Mouse (Mus musculus) c-Kit-positive CD71-positive TER-119-negative erythroid progenitor cells, embryonic 14.5 days (primary cell): ENCODE measurements around the gene Rnf212.
A peak's percentile ranks its signal among the peaks of the same experiment; 100 is the strongest.
"Not testable (repeated sequence)": the region's sequence is repeated elsewhere in the genome, so short reads cannot be mapped to it uniquely, and the experiment has no call there.

Experiments
- DNase-seq: peaks from one replicate; pipeline ENCODE4 v3.0.0-alpha.2; 2013; ENCODE audit warnings: low read depth

Gene Rnf212

GRCm38 (mm10) chr5:108774630-108775306 lies at the start of gene Rnf212:
TSS of gene Rnf212 (minus strand) at chr5:108774982.
- DNase-seq, result no peak

GRCm38 (mm10) chr5:108823276-108823675 lies 48.5 kb upstream of the Rnf212 start:
- DNase-seq, result no peak

GRCm38 (mm10) chr5:108808750-108809149 lies 34.0 kb upstream of the Rnf212 start, which contains the start of gene Vmn2r8:
TSS of gene Vmn2r8 (minus strand) at chr5:108808850.
- not testable (repeated sequence) for DNase-seq

GRCm38 (mm10) chr5:108803646-108804045 lies 28.9 kb upstream of the Rnf212 start:
- no peak for DNase-seq

GRCm38 (mm10) chr5:108795263-108795662 lies 20.5 kb upstream of the Rnf212 start, which contains the start of gene Tmed11:
TSS of gene Tmed11 (minus strand) at chr5:108795363.
- DNase-seq, result not testable (repeated sequence)

- DNase-seq, result not testable (repeated sequence)
These were observed 15.6 kb upstream of the Rnf212 start for GRCm38 (mm10) chr5:108790385-108790784.

GRCm38 (mm10) chr5:108760002-108760401 lies 14.8 kb downstream of the Rnf212 start:
- DNase-seq, result no peak

GRCm38 (mm10) chr5:108758396-108758795 lies 16.4 kb downstream of the Rnf212 start:
- DNase-seq, result no peak

GRCm38 (mm10) chr5:108751258-108751657 lies 23.5 kb downstream of the Rnf212 start:
- not testable (repeated sequence) for DNase-seq

- DNase-seq, result peak; percentile 32
These were observed 24.2 kb downstream of the Rnf212 start for GRCm38 (mm10) chr5:108750328-108751210.

- no peak for DNase-seq
These were observed 30.2 kb downstream of the Rnf212 start for GRCm38 (mm10) chr5:108744629-108745028.

- peak; percentile 44 for DNase-seq
These were observed 30.9 kb downstream of the Rnf212 start for GRCm38 (mm10) chr5:108743856-108744255.

GRCm38 (mm10) chr5:108742596-108742995 lies 32.2 kb downstream of the Rnf212 start:
- DNase-seq, result no peak

GRCm38 (mm10) chr5:108741844-108742243 lies 32.9 kb downstream of the Rnf212 start:
- DNase-seq, result no peak

- no peak for DNase-seq
These were observed 47.4 kb downstream of the Rnf212 start for GRCm38 (mm10) chr5:108727425-108727824.

- DNase-seq, result peak; percentile 51
These were observed 48.1 kb downstream of the Rnf212 start for GRCm38 (mm10) chr5:108726557-108727248.

- no peak for DNase-seq
These were observed 50.8 kb downstream of the Rnf212 start for GRCm38 (mm10) chr5:108724006-108724405.

GRCm38 (mm10) chr5:108719761-108720160 lies 55.0 kb downstream of the Rnf212 start:
- no peak for DNase-seq

GRCm38 (mm10) chr5:108718051-108718450 lies 56.7 kb downstream of the Rnf212 start:
- no peak for DNase-seq

- DNase-seq, result no peak
These were observed 58.8 kb downstream of the Rnf212 start for GRCm38 (mm10) chr5:108715974-108716373.

GRCm38 (mm10) chr5:108714149-108714548 lies 60.6 kb downstream of the Rnf212 start:
- no peak for DNase-seq

GRCm38 (mm10) chr5:108713691-108714090 lies 61.1 kb downstream of the Rnf212 start:
- DNase-seq, result no peak
